Mouse (Mus musculus) left cerebral cortex, postnatal 14 days (tissue): Measurements from ENCODE around the gene Dpep2nb. TPM values are rescaled to one million over a fixed set of nuclear protein-coding genes. Genes with fewer than 3 reads are reported as not detected.
"Not testable (repeated sequence)": the region's sequence is repeated elsewhere in the genome, so short reads cannot be mapped to it uniquely, and the experiment has no call there.

Experiments
- DNase-seq, 2 experiments: peaks; one replicate each; pipeline ENCODE4 v3.0.0; 2021 to 2022; ENCODE audit warnings: low spot score in 2 of 2, mixed read lengths in 1 of 2
- intact Hi-C: fragments of 180-260 bp; cut with DNase I; formaldehyde crosslinking; loops from one replicate; pipeline ENCODE4 v1.15.1; 2025
- long read RNA-seq, 2 experiments: library from polyadenylated mRNA; stranded (forward); transcript quantifications; one replicate each; pipeline ENCODE4 v2.0.0; 2021
- total RNA-seq, 2 experiments: library from RNA; stranded (reverse); gene quantifications; 2 replicates each; pipeline ENCODE4 v1.2.3; 2021

Dpep2nb gene
- not detected for total RNA-seq
- long read RNA-seq, experiment 1: 0 reads
- long read RNA-seq, experiment 2: 0 reads

DNA sequence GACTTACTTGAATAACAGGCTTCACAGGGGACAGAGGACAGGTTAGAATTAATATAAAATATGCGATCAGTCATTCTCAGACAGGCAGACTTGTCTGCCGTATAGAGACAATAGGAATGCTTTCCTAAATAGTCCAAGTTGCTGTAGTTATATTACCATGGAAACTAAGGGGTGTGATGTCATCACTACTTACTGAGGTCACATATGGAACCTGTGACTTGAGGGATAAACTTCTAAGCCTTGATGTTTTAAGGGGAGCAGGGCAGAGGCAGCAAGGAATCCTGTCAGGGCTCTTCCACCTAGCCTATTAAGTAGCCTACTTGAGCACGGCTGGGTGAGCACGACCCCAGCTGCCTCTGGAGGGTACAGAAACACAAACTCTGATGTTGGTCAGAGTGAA, at the start of gene Dpep2nb:
TSS of gene Dpep2nb (minus strand) at position 101 of the 400 bp plus-strand sequence.
- intact Hi-C loops: no loop called here
- no peak for DNase-seq

DNA sequence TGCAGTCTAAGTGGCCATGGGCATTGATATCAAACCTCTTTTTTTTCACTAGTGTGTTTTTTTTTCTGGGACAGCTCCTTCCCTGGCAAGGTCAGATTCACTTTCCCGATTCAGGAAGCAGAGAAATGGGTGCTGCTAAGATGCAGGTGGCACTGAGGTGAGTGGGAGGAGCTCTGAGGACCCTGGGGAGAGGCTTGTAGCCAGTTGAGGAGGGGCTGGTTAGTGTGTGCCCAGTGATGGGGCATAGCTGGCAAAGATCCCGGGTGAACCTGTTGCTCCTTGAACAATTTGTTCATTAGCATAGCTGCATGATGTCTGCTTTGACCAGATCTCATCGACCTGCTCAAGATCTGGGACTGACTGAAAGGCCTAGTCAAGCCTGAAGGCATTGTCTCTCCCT, 49.3 kb upstream of the Dpep2nb start:
- no peak for DNase-seq
- intact Hi-C loops: no loop called here

- no peak for DNase-seq
- intact Hi-C loops: no loop called here
Observed at GRCm38 (mm10) chr8:106054190-106054811, 48.5 kb upstream of the Dpep2nb start.

- no peak for DNase-seq
- intact Hi-C loops: no loop called here
Observed at GRCm38 (mm10) chr8:106052510-106053089, 46.8 kb upstream of the Dpep2nb start.

- intact Hi-C loops: no loop called here
- no peak for DNase-seq
Observed at GRCm38 (mm10) chr8:106051068-106051467, 45.3 kb upstream of the Dpep2nb start.

GRCm38 (mm10) chr8:106049840-106050239, 44.1 kb upstream of the Dpep2nb start:
- intact Hi-C loops: no loop called here
- no peak for DNase-seq

DNA sequence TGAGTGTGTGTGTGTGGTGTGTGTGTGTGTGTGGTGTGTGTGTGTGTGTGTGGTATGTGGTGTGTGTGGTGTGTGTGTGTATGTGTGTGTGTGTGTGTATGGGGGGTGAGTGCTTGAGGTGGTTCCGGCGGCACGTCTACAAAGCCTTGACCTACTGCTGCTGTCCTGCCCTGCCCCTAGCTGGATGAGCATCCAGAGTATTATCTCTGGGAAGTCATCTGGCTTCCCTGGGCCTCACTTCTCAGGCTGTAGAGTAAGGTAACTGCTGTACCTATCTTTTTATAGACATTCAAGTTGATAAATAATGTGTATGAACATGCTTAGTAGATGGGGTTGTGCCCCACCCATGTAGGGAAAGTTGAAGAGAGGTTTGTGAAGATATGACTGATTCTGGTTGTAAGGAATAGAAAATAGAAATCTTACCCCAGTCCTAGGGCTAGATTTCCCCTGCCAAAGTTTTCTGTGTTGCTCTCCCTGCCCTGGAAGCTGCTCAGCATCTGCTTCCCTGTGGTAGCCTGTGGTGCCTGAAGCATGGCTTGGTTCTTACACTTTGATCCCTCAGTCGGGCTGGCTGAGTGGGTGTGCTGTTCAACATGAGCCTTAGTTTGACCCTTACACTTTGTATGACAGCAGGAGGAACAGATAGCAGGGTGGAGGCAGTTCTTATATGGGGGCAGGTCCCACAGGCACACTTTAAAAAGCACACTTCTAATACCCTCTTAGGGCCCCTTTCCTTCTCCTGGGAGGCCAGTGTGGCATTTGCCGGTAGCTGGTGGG, 42.3 kb upstream of the Dpep2nb start:
- intact Hi-C loops: no loop called here
- no peak for DNase-seq

DNA sequence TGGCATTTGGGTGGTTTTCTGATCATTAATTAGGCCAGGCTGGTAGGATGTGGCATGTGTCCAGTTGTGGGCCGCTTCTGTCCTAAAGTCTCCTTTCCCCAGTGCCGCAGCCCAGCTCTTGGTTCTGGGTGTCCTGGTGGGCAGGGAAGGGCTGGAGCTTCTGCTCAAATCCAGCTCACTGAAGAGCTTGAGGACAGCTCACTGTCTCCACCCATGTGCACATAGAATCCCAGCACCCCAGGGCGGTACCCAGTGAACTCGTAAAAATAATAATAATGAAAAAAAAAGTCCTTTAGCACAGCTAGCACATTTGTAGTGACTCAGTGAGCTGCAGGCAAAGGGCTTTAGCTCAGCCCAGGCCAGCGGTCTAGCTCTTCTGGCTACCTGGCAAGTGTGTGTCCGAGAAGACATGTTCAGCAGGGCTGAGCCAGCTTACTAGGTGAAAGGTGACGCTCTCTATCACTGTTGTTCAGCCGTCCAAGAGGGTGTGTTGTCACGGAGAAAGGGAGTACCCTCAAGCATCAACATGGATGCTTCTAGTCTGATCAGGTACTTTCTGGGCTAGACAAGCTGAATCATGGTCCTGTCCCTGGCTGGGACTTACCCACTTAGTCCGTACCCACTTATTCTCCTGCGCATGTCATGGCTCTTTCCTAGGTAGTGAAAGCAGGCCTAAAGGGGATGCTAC, 41.2 kb upstream of the Dpep2nb start:
- no peak for DNase-seq
- intact Hi-C loops: no loop called here

DNA sequence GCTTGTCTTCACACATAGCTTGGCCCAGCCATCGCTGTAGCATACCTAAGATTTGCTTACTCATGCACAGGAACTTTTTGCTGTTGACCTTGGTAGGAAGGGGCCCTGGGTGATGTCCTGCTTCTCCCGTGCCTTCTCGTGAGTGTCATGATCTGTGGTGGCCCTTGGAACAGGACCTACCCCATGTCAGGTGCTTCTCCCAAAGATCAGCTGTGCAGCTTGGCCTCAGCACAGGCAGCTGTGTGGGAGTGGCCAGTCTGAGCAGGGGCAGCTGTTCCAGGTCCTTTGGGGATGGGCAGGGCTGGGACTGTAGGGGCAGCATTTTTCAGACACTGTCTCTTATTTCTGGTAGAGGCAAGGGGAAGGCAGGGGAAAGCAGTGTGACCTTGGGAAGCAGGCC, 38.4 kb upstream of the Dpep2nb start:
- DNase-seq: no peak
- intact Hi-C loops: no loop called here

DNA sequence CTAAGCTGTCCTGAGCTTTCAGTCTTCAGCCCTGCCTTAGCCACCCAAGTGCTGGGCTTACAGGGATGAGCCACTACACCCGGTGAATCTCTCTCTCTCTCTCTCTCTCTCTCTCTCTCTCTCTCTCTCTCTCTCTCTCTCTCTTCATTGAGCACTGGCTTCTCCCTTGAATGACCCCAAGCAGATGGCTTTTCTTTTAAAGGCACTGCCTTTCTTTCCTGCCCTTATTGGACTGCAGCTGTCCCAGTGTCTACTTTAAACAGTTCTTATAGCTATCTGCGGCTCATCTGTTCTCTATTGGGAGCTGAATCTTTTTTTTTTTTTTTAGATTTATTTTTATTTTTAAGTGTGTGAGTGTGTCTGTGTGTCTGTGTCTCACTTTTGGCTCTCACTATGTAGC, 37.3 kb upstream of the Dpep2nb start:
- DNase-seq: no peak
- intact Hi-C loops: no loop called here

DNA sequence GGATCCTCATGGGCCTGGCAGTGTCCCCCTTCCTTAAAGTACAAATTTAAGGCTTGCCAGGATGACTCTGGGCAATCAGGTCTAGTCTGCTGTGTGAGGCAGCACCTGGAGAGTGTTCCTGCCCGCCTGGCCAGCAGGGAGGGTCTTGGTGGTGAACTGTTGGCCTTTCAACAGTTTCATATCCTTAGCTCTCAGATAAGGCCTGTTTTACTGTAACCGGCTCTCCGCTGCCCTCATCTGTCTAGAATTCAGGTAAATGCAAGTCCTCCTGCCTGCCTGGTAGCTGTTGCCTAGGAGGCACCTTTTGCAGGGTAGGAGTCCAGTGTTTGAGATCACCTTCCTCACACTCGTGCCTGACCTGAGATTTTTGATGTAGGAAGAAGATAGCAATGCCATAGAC, 34.4 kb upstream of the Dpep2nb start:
- DNase-seq: no peak
- intact Hi-C loops: no loop called here

GRCm38 (mm10) chr8:106039605-106040004, 33.8 kb upstream of the Dpep2nb start:
- intact Hi-C loops: no loop called here
- DNase-seq: no peak

DNA sequence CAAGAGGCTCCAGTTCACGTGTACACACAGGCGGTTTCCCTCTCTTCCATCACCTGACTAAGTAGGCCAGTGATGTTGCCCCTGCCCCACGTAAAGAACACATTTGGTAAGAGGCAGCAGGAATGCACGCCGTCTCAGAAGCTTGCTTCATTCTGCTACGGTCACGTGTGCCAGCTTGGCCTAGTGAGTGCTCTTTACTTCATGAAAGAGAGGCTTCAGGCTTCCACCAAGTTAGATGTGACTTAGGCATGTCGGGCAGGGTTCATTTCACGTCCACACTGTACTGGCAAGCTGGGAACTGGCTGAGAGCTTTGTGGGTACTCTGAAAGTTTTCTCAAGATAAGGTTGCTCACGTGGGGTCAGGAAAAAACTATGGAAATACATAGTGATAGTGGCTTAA, 32.9 kb upstream of the Dpep2nb start:
- intact Hi-C loops: no loop called here
- DNase-seq: no peak

DNA sequence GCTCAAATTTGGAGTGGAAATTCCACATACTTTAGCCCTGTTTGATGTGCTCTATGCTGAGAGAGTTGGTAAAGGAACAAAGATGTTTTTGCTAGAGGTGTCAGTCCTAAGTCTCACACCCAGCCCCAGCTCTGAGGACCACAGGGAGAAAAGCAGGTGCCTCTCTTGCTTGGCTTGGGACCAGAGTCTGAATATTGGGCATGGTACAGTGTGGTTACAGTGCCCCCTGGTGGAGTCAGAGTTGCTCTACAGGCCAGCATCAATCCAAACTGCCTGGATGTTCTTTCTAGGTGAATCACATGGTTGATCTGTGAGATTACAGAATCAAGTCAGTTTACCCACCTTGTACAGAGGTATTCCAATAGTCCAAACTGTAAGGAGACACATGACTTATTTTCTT, 16.7 kb upstream of the Dpep2nb start:
- peak; percentile 81 to 86 for DNase-seq
- intact Hi-C loops: loop anchor here (5.0 kb wide), 1 partner anchor 310 kb away; no protein-coding TSS in a partner anchor

- intact Hi-C loops: no loop called here
- DNase-seq: no peak
Observed at GRCm38 (mm10) chr8:106018039-106018438, 12.3 kb upstream of the Dpep2nb start.

DNA sequence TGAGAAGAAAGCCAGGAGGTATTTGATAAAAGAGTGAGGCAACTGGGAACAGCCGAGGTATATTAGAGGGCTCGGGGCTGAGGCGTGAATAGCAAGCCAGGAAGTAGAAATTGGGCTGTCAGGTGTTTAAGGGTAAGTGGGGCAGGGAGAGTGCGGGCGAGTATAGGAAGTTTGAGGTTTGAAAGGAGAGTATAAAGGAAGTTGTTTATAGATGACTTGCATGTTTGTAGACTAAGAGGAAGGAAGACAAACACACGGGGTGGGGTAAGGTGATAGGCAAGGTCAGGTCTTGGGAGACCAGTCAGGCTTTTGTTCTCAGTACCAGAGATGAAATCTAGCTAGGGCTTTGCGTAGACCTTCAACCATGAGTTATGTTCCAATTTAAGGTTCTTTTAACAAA, 11.4 kb upstream of the Dpep2nb start:
- DNase-seq: no peak
- intact Hi-C loops: no loop called here

DNA sequence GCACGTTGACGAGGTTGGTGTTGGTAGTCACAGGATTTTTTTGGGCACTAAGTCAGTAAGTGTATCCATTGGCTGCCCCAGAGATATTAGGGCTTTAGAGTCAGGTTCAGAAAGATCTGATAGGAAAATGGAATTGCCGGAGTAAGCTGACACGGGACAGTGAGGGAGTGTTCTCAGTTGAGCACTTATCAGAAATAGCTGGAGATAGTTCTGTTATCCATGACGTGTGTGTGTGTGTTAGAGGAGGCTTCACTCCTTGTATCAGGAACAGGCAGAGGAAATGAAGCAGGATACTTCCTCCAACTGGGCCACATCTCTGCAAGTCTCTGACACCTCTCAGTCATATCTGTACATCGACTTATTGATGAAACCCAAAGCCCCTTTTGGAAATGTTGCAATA, 10.5 kb upstream of the Dpep2nb start:
- intact Hi-C loops: no loop called here
- no peak for DNase-seq

GRCm38 (mm10) chr8:106012203-106012602, 6.4 kb upstream of the Dpep2nb start:
- DNase-seq: not testable (repeated sequence)
- intact Hi-C loops: loop anchor here (5.0 kb wide), 1 partner anchor 75 kb away; the partner anchor contains the start of gene Psmb10

- intact Hi-C loops: loop anchor here (5.0 kb wide), 1 partner anchor 74 kb away; the partner anchor contains the start of gene Psmb10
- DNase-seq: no peak
Observed at GRCm38 (mm10) chr8:106011643-106011986, 5.8 kb upstream of the Dpep2nb start, which contains the start of gene Ddx28. Gene Ddx28, minus strand, starts transcription at chr8:106011882.
